Mouse (Mus musculus): ENCODE results near the gene Dhx34. TPM values are rescaled to one million over a fixed set of nuclear protein-coding genes. Genes with fewer than 3 reads are reported as not detected.

Dhx34 gene
- polyA plus RNA-seq, 1 experiment from 2014 or later = 7.3 TPM

DNA sequence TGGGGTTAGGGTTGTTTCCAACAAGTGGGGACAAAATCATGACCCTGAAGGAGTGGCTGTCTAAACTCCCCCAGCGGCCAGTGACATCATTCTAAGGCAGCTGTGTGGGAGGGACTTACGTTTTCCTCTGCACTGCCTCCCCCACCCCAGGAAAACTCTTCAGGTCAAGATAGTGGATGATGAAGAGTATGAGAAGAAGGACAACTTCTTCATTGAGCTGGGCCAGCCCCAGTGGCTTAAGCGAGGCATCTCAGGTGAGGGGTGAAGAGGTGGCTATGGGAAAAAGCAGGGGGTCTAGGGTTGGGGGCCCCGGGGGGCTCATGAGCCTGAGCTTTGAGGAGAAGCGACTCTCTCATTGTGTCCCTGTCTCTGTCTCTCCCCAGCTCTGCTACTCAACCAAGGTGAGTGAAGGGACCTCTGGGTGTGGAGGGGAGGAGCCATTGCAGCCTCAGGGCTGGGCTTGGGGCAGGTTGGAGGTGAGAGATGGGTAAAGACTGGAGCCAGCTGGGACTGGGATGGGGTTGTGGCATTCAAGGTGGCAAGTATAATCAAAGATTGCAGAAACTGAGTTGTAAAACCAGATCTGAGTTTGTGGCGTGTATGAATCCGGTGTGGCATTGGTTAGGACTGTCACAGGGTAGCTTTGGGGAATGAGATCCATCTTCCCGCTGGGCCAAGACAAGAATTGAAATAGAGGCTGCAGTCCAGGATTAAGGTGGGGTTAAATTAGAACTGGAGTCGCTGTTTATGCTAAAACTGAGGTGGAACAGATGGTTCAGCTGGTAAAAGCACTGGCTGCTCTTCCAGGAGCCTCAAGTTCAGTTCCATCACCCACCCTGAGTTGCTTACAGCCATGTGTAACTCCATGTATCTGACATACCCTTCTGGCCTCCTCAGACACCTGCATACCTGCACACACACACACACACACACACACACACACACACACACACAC lies 71.4 kb downstream of the Dhx34 start:
- no peak for ATAC-seq
- TF ChIP-seq CTCF (IDR thresholded peaks at IDR 0.05; ENCODE audit: low read depth) = no peak
- no peaks in the 10 kb centered on the region for H3K9me3 ChIP-seq (ENCODE audit: control insufficient read depth)
- no peak overlapping the region for H3K4me3 ChIP-seq (ENCODE audit: low read depth, low read length)
- H3K4me2 ChIP-seq (replicated peaks; ENCODE audit: low read depth) = no peak overlapping the region
- no peaks in the 10 kb centered on the region for H3K36me3 ChIP-seq (ENCODE audit: control insufficient read depth, insufficient read depth)
- WGBS = 67% methylated on average over 9 of the region's 9 CpGs
- no peak overlapping the region for H3K27ac ChIP-seq (ENCODE audit: low read depth, low read length)
- H3K4me1 ChIP-seq (replicated peaks; ENCODE audit: control insufficient read depth, insufficient read depth, low read length) = no peaks in the 10 kb centered on the region
- H3K9ac ChIP-seq (ENCODE audit: low read depth, low read length) = no peak overlapping the region
- H3K27me3 ChIP-seq (replicated peaks; ENCODE audit: control insufficient read depth, insufficient read depth, low read length) = no peaks in the 10 kb centered on the region

GRCm38 (mm10) chr7:16149241-16149640 lies 72.6 kb downstream of the Dhx34 start:
- Histone ChIP-seq H3K36me3 (ENCODE audit: control insufficient read depth, insufficient read depth) (no peaks in the 10 kb centered on the region), H3K4me3 (ENCODE audit: low read depth, low read length) (no peak overlapping the region), H3K4me1 (replicated peaks; ENCODE audit: control insufficient read depth, insufficient read depth, low read length) (no peaks in the 10 kb centered on the region), H3K9me3 (ENCODE audit: control insufficient read depth) (no peaks in the 10 kb centered on the region), H3K4me2 (replicated peaks; ENCODE audit: low read depth) (no peak overlapping the region), H3K27me3 (replicated peaks; ENCODE audit: control insufficient read depth, insufficient read depth, low read length) (no peaks in the 10 kb centered on the region), H3K9ac (ENCODE audit: low read depth, low read length) (no peak overlapping the region), H3K27ac (ENCODE audit: low read depth, low read length) (no peak overlapping the region)
- 61% methylated on average over 5 of the region's 5 CpGs for WGBS
- ATAC-seq = no peak
- no peak for TF ChIP-seq CTCF (IDR thresholded peaks at IDR 0.05; ENCODE audit: low read depth)

DNA sequence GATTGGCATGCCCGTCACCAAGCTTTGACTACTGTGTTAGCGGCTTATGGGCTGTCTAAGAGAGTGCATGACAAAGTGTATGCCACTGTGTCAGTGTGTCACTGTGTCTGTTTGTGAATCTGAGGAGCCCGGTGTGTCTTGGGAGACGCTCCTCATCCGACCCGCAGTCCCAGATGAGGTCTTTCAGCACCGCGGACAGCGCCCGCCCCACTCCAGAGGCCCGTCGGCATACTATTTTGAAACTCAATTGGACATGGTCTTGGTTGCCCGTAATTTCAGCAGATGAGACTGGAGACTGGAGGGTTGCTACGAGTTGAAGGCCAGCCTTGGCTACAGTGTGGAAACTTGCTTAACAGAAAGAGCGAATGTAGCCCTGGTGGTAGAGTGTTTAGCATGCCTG lies 74.2 kb downstream of the Dhx34 start:
- H3K36me3 ChIP-seq (ENCODE audit: control insufficient read depth, insufficient read depth) = no peaks in the 10 kb centered on the region
- no peak for TF ChIP-seq CTCF (IDR thresholded peaks at IDR 0.05; ENCODE audit: low read depth)
- no peak overlapping the region for H3K4me3 ChIP-seq (ENCODE audit: low read depth, low read length)
- H3K27ac ChIP-seq (ENCODE audit: low read depth, low read length) = no peak overlapping the region
- H3K27me3 ChIP-seq (replicated peaks; ENCODE audit: control insufficient read depth, insufficient read depth, low read length) = no peaks in the 10 kb centered on the region
- H3K4me1 ChIP-seq (replicated peaks; ENCODE audit: control insufficient read depth, insufficient read depth, low read length) = no peaks in the 10 kb centered on the region
- H3K4me2 ChIP-seq (replicated peaks; ENCODE audit: low read depth) = no peak overlapping the region
- H3K9ac ChIP-seq (ENCODE audit: low read depth, low read length) = no peak overlapping the region
- no peak for ATAC-seq
- WGBS = 11% methylated on average over 15 of the region's 15 CpGs
- no peaks in the 10 kb centered on the region for H3K9me3 ChIP-seq (ENCODE audit: control insufficient read depth)

Other genes starting within 250 kb of the Dhx34 start
- 1.6 and 1.7 TPM in 2 replicates for gene Bicra, start 174.1 kb downstream of the Dhx34 start, polyA plus RNA-seq (2015; fragmentation: Nextera tagmentation; extraction: Ambion mirVana)
- 0.14 TPM in 1 of 2 replicates, not detected in the other for gene Zfp541, start 160.2 kb downstream of the Dhx34 start, polyA plus RNA-seq (2015; fragmentation: Nextera tagmentation; extraction: Ambion mirVana)
- gene Napa, start 123.6 kb downstream of the Dhx34 start, polyA plus RNA-seq (2015; fragmentation: Nextera tagmentation; extraction: Ambion mirVana) = 201 and 204 TPM in 2 replicates
- 13.3 and 14.4 TPM in 2 replicates for gene Kptn, start 102.1 kb downstream of the Dhx34 start, polyA plus RNA-seq (2015; fragmentation: Nextera tagmentation; extraction: Ambion mirVana)
- gene Slc8a2, start 92.2 kb downstream of the Dhx34 start, polyA plus RNA-seq (2015; fragmentation: Nextera tagmentation; extraction: Ambion mirVana) = 0.08 and 0.14 TPM in 2 replicates
- 18.0 and 20.7 TPM in 2 replicates for gene Meis3, start 46.9 kb downstream of the Dhx34 start, polyA plus RNA-seq (2015; fragmentation: Nextera tagmentation; extraction: Ambion mirVana)
- gene C5ar2, start 22.1 kb upstream of the Dhx34 start, polyA plus RNA-seq (2015; fragmentation: Nextera tagmentation; extraction: Ambion mirVana) = 0.16 and 0.26 TPM in 2 replicates
- gene C5ar1, start 37.5 kb upstream of the Dhx34 start, polyA plus RNA-seq (2015; fragmentation: Nextera tagmentation; extraction: Ambion mirVana) = 2.1 TPM in 2 replicates
- 24.1 and 24.8 TPM in 2 replicates for gene Inafm1, start 51.6 kb upstream of the Dhx34 start, polyA plus RNA-seq (2015; fragmentation: Nextera tagmentation; extraction: Ambion mirVana)
- 14.2 and 14.8 TPM in 2 replicates for gene Ccdc9, start 64.8 kb upstream of the Dhx34 start, polyA plus RNA-seq (2015; fragmentation: Nextera tagmentation; extraction: Ambion mirVana)
- 6.6 and 7.0 TPM in 2 replicates for gene Bbc3, start 86.4 kb upstream of the Dhx34 start, polyA plus RNA-seq (2015; fragmentation: Nextera tagmentation; extraction: Ambion mirVana)
- 90.7 and 91.5 TPM in 2 replicates for gene Sae1, start 165.8 kb upstream of the Dhx34 start, polyA plus RNA-seq (2015; fragmentation: Nextera tagmentation; extraction: Ambion mirVana)
- gene Zc3h4, start 178.9 kb upstream of the Dhx34 start, polyA plus RNA-seq (2015; fragmentation: Nextera tagmentation; extraction: Ambion mirVana) = 12.9 and 13.5 TPM in 2 replicates
- gene Tmem160, start 230.7 kb upstream of the Dhx34 start, polyA plus RNA-seq (2015; fragmentation: Nextera tagmentation; extraction: Ambion mirVana) = 124 and 132 TPM in 2 replicates